Mouse (Mus musculus) C2C12 (cell line): Measurements from ENCODE around the gene Mapk7.

Source experiments
- CEBPB ChIP-seq: IDR thresholded peaks from one replicate; pipeline ENCODE4 v1.6.1; 2011; ENCODE audit warnings: low read depth, mild to moderate bottlenecking, control low read depth, moderate library complexity
- CTCF ChIP-seq: IDR thresholded peaks from one replicate; pipeline ENCODE4 v1.5.1; 2011; ENCODE audit not compliant: control insufficient read depth, insufficient read depth, insufficient read length
- MAX ChIP-seq: IDR thresholded peaks from one replicate; pipeline ENCODE4 v1.6.1; 2011; ENCODE audit warnings: mild to moderate bottlenecking, control low read depth
- MYOD1 ChIP-seq: IDR thresholded peaks from one replicate; pipeline ENCODE4 v1.6.1; 2011; ENCODE audit warnings: low read depth; ENCODE audit not compliant: control insufficient read depth, insufficient read length
- USF1 ChIP-seq: IDR thresholded peaks from one replicate; pipeline ENCODE4 v1.6.1; 2011; ENCODE audit warnings: low read depth, mild to moderate bottlenecking, control low read depth, moderate library complexity

GRCm38 (mm10) chr11:61537362-61537761 lies 43.2 kb upstream of the Mapk7 start:
- no peak for TF ChIP-seq USF1
- TF ChIP-seq CTCF = no peak
- TF ChIP-seq MAX = no peak
- TF ChIP-seq MYOD1 = no peak
- TF ChIP-seq CEBPB = no peak
